Mouse (Mus musculus) bone marrow macrophage, adult 2 months (primary cell): ENCODE measurements around the gene Trappc3.

Experiments used
- CTCF ChIP-seq: IDR thresholded peaks from 2 replicates; pipeline ENCODE4 v1.5.1; 2012; ENCODE audit warnings: low read depth, mild to moderate bottlenecking, low read length, moderate library complexity
- POLR2A ChIP-seq: IDR thresholded peaks from 2 replicates; pipeline ENCODE4 v1.6.1; 2012; ENCODE audit warnings: mild to moderate bottlenecking, low read depth, low read length, borderline replicate concordance

DNA sequence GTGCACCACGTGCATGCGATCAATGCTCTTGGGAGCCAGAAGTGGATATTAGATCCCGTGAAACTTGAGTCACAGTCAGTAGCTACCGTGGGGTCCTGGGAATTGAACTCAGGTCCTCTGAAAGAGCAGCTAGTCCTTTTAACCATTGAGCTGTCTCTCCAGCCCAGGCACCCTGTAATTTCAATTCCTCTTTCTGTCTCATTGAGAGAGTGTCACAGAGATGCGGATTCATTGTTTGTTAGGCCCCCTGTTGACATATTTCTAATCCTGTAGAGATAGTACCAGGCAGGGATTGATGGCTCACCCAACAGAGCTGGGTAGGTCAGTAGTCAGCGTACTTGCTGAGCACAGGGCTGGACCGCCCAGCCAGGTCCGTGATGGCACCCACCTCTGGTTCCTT, 28.2 kb downstream of the Trappc3 start:
- TF ChIP-seq CTCF (no peak), POLR2A (no peak)
